Mouse (Mus musculus): Measurements from ENCODE around the gene Ccdc32.

DNA sequence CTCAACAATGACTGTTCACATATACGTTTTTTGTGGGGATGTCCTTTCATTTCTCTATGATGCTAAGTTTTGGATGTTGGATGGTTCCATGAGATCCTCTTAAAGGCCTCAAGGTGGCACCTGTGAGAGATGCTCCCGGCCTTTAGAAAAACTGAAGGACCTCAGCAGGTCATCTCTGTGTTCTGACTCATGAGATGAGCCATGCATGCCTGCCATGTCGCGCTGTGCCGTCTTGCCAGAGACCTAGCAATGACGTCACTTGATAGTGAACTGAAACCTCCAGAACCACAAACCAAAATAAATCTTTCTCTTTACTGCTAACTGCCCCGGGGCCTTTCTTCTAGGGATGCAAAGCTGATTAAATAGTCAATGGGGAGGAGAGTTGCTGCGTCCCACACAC, 45.4 kb downstream of the Ccdc32 start:
- TF ChIP-seq TAL1 (IDR thresholded peaks at IDR 0.05; ENCODE audit: low read length): no peak
- no peak for TF ChIP-seq GATA1 (IDR thresholded peaks at IDR 0.05; ENCODE audit: low read length)

Measured in erythroblast, embryonic 14.5 days (primary cell).